Mouse (Mus musculus) R1 (cell line): ENCODE results near the gene Osbpl10.

Experiments
- DNase-seq: peaks from one replicate; pipeline ENCODE4 v3.0.0-alpha.2; 2018; ENCODE audit warnings: low read depth, low spot score

The Osbpl10 gene

DNA sequence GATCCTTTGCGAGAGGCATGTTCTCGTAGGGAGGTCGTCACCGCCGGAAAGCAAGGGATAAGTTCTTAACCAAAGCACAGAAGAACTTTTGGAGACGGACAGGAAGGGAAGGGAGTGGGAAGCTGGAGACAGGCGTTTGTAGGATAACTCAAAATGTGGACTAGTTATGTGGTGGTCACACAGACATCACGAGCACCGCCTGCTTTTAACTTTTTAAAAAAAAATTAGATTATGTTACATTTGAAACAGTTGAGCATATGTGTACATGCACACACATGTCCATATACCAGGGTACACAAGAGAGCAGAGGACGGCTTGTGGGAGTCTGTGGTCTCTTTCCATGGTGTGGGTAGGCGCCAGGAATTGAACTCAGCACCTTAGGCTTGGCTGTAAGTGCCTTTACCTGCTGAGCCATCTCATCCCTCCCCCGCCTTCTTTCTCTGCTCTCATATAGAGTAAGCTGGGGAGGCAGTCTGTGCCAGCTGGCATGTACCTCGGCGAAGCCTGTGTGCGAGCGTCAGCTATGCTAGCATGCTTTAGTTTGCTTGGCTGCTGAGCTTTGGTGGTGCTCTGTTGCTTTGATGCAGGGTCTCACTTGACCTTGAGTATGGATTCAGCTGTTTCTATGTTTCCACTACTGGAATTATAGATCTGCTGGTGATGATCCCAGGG, 4.5 kb downstream of the Osbpl10 start, which contains the start of gene Rps27rt:
Rps27rt (minus strand) TSS at position 51 of the 672 bp plus-strand sequence.
- no peak for DNase-seq

DNA sequence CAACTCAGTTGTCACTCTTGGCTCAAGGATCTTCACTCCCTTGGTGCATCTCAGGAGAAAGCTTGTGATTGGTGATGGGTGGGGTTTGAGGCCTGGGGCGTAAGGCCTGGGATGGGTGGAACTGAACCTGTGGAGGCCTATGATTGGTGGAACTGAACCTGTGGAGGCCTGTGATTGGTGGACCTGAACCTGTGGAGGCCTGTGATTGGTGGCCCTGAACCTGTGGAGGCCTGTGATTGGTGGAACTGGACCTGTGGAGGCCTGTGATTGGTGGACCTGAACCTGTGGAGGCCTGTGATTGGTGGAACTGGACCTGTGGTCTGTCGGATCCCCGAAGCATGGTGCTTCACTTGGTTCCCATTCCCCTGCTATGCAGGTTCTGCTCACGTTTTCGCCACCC, 7.4 kb downstream of the Osbpl10 start:
- DNase-seq: peak; percentile 94

DNA sequence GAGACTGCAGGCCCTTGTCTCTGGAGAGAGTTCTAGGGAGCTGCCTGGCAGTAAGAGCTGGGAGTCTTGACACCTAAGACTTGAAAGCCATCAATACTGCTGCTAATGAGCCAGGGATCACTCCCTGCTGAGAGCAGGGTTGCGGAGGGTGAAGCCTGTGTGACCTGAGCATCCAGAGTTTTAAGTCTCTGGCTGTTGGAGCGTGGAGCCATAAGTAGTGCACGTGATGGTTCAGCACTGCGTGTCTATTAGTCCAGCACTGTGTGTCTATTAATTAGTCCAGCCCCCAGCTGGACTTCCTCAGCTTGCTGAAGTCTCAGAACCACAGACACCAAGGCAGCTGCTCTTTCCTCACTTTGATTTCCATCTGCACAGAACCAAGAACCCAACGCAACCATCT, 8.0 kb downstream of the Osbpl10 start:
- DNase-seq: no peak

DNA sequence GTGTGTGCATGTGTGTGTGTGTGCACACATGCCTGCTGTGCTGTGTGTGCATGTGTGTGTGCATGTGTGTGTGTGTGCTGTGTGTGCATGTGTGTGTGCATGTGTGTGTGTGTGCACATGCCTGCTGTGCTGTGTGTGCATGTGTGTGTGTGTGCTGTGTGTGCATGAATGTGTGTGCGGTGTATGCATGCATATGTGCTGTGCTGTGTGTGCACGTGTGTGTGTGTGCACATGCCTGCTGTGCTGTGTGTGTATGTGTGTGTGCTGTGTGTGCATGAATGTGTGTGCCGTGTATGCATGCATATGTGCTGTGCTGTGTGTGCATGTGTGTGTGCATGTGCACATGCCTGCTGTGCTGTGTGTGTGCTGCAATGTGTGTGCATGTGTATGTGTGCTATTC, 9.7 kb downstream of the Osbpl10 start:
- no peak for DNase-seq

DNA sequence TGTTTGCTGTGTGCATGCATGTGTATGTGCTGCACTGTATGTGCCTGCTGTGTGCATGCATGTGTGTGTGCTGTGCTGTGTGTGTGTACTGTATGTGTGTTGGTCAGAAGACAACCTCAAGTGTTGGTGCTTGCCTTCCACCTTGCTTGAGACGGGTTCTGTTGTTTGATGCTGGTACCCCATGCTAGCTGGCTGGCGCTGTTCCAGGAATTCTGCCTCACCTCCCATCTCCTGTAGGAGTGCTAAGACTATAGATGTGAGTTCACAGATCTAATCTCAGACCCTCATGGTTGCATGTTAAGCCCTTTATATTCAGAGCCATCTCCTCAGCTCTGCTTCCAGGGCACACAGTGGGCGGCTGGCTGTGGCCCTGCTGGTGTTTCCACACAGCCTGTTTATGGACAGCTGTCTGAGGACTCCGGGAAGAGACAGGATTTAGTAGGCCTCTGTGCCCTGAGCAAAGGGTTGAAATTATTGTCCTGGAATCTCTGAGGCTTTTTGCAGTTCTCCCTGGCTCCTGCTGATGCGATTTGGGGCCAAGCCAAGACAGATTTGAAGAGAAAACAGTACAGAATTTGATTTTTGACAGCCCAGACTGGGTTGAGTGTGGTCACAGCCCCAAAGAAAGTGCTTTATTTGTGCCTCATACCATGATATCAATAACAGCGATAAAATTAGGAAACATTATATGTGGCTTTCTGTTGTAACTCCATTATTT, 10.4 kb downstream of the Osbpl10 start:
- DNase-seq: no peak

DNA sequence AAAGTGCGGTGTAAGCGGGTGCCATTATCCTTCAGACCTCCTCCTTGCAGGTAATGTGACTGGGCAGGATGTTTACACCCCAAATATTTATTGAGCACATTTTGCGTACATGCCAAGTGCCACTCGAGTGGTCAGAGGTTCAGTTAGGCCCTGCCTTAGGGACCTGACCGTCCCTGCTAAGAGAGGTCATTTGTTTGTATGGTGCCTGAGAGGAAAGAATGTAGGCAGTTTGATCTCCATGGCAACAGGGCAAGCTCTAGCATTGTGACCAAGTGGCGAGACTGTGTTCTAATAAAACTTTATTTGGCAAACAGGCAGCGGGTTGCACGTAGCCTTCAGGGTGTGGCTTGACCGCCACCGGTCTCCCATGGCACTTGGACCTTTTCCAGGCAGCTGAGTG, 12.1 kb downstream of the Osbpl10 start:
- DNase-seq: peak; percentile 92

DNA sequence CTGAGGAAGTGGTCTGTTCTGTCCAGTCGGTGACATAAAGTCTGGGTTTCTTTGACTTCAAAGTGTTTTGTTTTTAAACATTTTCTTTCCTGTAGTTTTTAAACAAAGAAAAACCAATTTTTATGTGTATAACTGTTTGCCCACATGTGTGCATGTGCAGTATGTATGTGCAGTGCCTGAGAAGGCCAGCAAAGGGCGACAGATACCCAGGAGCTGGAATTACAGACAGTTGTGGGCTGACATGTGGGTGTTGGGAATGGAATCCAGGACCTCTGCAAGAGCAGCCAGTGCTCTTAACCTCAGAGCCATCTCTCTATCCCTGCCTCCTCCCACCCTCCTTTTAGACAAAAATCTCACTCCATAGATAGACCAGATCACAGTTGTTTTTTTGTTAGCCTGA, 14.2 kb downstream of the Osbpl10 start:
- DNase-seq: peak; percentile 76

DNA sequence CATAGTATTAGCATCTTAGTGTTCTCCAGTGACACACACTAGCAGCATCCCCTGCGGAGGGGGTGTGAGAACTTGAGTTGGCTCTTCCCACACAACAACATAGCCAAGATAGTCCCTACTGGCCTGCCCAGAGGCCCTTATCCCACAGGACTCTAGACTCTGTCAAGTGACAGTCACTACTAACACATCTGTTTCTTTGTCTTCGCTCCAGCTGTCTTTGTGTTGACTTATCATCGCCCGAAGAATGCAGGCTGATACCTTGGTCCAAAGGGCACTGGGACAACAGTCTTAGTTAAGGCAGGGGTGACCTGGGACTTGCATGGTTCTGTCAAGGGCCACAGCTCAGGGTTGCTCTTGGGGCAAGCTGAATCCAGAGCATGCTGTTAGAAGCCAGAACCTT, 16.9 kb downstream of the Osbpl10 start:
- no peak for DNase-seq

DNA sequence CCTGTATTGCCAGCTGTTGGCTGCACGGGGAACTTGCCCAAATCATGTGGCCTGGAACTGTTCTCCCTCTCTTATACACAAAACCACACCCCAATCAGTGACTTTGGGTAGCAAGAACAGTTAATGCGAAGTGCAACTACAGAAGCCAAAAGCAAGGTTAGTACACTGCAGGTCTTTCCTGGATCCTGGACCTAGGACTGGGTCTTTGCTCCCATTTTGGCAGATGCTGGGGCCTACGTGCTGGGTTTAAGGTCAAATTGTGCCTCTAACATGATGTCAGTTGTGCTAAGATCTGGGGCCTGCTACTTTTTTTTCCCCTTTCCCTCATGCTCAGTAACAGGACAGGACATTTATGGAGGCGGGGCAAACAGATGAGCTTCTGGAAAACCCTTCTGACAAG, 17.3 kb downstream of the Osbpl10 start:
- DNase-seq: no peak

DNA sequence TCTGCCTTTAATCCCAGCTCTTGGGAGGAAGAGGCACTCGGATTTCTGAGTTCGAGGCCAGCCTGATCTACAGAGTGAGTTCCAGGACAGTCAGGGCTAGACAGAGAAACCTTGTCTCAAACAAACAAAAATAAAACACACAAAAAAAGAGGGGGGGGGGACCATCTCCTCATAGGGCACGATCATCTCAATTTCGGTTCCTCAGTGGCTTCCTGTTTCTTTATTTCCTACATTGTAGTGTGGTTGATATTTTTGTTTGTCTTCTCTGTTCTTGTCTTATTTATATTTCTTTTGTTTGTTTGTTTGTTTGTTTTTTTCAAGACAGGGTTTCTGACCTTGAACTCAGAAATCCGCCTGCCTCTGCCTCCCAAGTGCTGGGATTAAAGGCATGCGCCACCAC, 18.1 kb downstream of the Osbpl10 start:
- no peak for DNase-seq

DNA sequence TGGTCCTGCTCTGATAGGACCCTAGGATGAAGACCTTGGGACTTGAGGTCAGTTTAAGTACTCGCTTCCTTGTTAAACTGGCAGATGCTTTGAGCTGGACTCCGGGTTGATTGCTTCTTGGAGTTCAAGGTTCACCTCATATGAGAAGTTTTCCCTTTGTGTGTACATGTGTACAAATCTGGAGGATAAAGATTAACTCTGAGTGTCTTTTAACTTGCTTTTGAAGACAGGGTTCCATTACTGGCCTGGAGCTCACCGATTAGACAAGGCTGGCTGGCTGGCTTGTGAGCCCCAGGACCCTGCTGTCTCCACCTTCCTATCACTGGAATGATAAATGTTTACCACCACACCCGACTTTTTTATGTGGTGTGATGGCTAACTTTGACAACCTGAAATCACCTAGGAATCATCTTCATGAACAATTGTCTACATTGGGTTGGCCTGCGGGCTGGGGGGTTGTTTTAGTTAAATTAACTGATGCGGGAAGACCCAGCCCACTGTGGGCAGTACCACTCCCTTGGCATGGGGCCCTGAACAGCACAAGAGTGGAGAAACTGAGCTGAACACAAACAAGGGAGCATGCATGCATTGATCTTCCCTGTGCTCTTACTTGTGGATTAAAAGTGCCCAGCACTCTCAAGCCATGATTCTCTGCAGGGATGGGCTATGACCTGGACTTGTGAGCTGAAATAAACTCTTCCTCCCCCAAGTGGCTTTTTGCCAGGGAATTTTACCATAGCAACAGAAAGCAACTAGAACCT, 20.8 kb downstream of the Osbpl10 start:
- DNase-seq: no peak

DNA sequence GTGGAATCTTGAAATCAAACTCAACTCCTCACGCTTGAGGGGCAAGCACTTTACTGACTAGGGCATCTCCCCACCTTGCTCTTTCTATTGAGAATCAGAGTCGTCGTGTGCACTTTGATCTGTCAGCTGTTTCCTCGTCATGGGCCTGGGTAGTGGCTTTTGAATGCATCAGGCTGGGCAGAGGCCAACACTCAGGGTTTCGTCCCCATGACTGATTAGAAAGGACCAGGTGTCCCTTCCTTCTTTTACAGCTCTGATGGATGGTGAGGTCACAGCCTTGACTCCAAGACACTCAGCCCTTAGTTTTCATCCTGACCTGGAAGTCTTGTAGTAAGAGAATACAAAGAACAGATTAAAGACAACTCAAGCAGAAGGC, 21.4 kb downstream of the Osbpl10 start:
- DNase-seq: no peak

DNA sequence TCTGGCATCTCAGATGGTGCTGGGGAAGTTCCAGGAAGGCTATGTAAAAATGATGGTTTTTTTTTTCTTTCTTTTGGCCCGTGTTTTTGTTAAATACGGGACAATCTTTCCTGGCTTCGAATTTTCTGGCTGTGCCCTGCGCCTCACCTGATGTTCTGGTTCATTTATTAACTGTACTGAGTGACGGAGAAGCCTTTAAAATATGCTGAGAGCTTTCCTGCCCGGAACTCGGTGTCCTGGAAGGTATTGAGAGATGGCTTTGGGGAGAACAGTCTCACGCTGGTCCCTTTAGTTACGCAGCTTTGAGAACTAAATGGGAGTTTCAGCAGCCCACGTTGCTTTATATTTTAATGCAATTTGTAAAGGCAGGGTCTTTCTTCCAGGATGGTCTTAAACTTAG, 27.1 kb downstream of the Osbpl10 start:
- DNase-seq: no peak

DNA sequence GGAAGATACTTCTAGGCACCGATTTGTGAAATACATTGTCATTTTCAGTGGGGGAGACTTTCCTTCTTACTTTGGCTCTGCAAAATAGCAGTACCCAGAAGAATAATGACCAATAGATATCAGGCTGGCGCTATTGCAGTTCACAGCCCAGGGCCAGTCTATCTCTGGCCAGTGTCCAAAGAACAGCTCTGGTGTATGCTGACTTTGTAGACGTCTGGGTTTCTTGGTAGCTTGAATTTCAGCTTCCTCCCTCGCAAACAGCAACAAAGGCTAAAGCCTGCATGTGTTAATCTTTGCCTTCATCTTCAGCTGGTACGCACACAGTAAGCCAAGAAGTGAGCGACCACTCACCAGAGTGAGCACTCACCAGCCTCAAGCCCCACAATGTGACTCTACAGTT, 29.4 kb downstream of the Osbpl10 start:
- DNase-seq: no peak

DNA sequence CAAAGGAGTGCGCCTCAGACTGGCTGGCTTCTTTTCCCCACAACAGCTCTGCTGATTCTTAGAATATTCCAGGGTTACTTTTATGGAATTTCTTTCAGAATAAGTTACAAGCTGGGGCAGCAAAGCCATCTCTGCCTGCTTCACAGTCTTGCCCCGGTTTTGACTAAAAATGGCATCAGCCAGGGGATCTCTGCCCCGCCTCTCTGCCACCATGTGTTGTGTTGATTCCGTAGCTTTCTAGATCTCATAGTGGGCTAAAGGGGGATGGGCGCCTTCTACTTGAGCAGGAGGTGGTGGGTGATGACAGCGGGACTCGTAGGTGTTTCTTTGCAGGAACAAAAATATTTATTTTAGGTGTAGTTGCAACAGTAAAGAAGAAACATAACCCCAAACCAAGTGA, 29.8 kb downstream of the Osbpl10 start:
- no peak for DNase-seq

DNA sequence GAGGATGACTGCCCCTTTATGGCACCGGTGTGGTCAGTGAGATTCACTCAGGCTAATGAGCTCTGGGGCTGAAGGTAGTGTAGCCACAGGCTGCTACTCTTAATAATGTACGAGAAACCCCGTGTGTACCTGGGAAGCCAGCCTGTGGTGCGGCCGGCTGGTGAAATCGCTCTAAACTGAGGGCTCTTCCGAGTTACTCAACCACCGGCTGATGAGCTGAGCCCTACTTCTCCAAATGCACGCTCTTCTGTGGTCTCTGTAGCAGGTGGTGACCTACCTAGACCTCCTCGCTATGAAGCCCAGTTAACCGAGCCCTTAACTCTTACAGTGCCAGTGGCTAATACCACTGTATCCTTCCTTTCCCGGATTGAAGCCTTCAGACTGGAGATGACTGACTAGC, 34.0 kb downstream of the Osbpl10 start:
- DNase-seq: no peak

DNA sequence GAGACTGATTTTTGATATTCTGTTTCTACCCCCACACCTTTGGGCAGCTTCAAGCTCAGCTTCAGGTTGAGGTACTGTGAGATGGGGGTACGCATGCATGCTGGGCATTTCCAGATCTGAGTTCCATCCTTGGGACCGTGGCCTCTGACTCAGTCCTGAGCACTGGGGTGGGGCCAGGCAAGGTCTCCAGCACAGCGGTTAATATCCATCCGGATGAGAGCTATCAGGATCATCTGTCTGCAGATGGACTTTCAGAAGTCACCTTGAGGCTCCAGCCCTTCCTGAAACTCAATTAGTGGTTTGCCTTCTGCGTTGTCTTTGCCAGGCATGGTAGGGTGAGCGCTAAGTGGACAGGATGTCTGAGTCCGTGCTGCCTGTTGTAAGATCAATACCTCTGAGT, 41.8 kb downstream of the Osbpl10 start:
- DNase-seq: no peak

DNA sequence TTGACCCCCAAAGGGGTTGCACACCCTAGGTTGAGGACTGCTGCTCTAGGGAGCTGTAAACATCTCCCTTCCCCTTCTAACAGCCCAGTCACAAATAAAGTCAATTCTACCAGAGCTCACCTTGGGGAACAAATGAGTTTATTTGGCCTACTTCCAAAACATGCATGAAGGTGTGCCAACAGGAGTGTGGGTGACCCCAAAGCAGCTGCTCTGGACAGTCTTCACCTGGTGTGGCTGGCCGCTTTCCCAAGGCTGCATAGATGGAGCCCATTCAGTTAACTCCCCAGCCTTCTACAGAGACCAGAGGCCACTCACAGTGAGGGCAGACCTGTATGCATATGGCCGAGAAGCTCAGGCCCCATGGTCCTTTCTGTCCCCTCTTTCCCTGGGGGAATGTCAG, 43.0 kb downstream of the Osbpl10 start:
- DNase-seq: no peak

DNA sequence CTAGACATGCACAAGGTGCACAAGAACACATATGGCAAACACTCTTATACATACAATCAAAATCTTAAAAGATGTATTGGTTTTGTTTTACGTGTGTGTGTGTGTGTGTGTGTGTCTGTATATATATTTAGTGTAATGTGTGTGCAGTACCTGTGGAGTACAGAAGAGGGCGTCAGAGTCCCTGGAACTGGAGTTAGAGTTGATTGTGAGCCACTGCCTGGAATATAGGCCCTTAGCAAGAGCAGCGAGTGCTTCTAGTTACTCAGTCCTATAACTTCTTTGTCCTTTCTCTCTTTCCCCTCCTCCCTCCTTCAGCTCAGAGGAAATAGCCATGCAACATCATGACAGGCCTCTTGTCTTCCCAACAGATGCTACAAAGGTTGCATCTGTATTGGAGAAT, 44.8 kb downstream of the Osbpl10 start:
- peak; percentile 71 for DNase-seq

DNA sequence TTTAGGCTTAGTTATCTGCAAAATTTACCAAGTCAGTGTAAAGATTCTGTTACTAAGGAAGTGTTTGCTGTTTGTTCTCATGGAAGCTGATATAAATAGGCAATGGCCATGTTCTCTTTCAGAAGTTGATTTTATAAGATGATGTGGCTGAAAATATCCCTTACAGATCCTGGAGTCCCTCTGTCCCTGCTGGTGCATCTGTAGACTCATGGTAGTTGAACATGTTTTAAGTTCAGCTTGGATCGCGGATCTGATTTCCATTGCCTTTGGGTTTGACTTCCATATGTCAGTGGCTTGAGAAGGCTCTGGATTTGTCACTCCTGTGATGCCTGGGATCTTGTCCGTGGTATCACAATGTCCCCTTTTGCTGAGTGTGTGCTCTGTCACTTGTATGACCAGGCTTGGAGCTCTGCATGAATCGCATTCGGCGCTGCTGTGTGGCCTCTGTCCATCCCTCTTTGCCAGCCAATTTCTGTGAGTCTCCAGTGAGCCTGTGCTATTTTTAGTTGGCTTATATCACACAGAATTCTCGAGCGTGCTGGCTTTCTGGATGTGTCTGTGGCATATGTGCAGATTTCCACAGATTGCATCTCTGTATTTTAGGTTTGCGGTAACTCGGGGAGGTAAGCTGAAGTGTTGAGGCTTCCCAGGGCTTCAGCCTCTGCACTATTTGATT, 45.5 kb downstream of the Osbpl10 start:
- DNase-seq: no peak

DNA sequence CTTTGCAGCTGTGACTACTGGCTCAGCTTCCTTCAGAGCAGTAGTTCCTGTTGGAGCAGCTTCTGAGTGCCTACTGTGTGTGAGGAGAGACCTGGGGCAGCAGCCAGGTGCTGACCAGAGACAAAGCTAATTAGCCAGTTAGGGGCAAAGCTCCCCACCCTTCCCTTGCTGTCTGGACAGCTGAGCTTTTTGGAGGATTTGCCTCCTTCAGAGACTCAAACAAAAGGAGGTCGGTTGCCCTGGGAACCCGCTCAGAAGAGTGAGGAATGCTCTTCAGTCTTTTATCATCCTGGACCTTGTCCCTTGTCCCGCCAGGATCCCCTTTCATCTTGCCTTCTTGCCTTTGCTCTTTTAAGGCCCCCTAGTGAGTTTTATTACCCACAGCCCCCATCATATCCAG, 50.9 kb downstream of the Osbpl10 start:
- DNase-seq: peak; percentile 93

DNA sequence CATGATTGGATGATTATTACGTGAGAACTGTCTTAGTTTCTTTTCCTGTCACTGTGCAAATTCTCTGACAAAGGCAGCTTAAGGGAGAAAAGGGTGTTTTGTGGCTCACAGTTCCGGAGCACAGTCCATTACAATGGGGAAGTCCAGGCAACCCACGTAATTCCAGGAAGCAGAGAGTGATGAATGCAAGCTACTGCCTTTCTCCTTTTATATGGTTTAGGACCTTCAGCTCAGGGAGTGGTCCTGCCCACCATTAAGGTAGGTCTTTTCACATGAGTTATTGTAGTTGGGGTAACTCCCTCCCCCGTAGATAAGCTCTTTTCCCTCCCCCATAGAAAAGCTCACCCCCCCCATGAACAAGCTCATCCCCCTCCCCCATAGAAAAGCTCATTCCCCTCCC, 52.2 kb downstream of the Osbpl10 start:
- peak; percentile 98 for DNase-seq
